Mouse (Mus musculus) urinary bladder, postnatal 14 days (tissue): ENCODE measurements around the gene Car4.

Experiments used
- DNase-seq: peaks from one replicate; pipeline ENCODE4 v3.0.0; 2021; ENCODE audit warnings: low spot score

Car4 gene

GRCm38 (mm10) chr11:84958271-84958630, 665 bp downstream of the Car4 start:
- DNase-seq, result no peak

DNA sequence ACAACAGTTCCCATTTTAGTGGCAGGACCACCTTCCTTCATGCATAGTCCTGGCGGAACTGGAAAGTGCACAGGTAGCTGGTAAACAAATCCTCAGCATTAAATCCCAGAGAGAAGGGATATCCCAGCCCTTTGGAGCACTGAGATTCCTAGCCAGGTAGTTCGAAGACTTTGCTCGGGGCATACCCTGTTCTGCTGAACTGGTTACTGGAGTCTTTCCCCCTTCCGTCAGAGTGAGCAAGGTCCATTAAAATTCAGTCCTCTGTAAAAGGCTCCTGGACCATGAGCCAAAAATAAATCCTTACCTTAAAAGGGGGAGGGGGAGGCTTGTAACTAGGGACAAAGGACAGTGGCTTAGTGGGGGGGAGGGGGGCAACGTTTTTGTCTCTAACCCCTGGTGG, 1.6 kb downstream of the Car4 start:
- DNase-seq, result no peak

- DNase-seq, result no peak
Observed at GRCm38 (mm10) chr11:84959701-84960181, 2.2 kb downstream of the Car4 start.

DNA sequence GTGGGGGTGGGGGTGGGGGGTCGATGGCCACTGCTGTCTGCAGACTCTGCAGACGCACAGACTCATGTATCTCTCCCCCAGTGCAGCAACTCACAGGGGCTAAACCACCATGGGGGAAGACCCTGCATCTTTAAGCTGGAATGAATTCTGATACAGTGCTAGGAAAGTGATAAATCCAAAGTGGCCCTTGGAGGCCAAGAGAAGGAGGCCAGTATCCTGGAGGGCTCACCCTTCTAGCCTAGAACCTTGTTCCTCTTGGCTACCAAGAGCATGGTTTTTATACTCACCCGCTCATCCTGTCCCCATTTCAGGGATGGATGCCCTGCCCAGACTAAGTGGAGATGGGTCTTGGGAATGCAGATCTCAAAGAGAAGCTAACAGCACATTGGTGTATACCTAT, 2.7 kb downstream of the Car4 start:
- no peak for DNase-seq

DNA sequence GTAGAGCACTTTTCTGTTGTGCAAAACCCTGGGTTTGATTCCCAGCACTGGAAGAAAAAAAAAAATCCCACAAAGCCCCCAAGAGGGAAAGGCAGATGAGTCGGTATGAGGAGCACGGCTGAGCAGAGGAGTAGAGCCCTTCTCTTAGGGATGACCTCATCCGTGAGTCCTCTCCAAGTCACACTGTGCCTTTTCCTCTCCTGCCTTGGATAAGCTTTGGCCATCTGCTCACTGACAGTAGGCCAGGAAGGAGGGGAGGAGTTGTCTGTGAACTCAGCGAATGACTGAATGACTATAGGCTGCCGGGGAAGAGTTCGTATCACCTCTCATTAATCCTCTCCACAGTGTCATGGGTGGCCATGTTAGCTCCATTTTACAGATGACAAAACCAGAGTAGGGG, 3.2 kb downstream of the Car4 start:
- DNase-seq, result no peak

GRCm38 (mm10) chr11:84961571-84961970, 4.0 kb downstream of the Car4 start:
- no peak for DNase-seq

- no peak for DNase-seq
Observed at GRCm38 (mm10) chr11:84962536-84962935, 5.0 kb downstream of the Car4 start.

DNA sequence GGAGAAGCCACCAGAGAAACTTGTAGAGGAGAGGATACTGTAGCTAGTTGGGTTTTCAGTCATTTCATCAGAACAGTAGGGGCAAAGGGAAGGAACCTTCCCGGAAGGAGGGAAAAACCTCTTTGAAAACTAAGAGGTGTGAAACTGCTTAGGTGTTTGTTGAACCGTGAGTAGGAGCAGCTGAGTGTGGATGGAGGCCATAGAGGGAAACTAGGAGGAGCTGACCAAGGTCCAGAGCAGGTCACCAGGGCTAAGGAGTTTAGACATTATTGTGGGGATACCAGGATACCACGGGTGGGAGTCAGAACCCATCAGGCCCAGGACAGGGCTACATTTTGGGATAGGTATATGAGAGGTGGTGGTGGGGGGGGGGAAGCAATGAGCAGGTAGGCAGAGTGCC, 6.0 kb downstream of the Car4 start:
- no peak for DNase-seq

- no peak for DNase-seq
Observed at GRCm38 (mm10) chr11:84966696-84967095, 9.1 kb downstream of the Car4 start.

DNA sequence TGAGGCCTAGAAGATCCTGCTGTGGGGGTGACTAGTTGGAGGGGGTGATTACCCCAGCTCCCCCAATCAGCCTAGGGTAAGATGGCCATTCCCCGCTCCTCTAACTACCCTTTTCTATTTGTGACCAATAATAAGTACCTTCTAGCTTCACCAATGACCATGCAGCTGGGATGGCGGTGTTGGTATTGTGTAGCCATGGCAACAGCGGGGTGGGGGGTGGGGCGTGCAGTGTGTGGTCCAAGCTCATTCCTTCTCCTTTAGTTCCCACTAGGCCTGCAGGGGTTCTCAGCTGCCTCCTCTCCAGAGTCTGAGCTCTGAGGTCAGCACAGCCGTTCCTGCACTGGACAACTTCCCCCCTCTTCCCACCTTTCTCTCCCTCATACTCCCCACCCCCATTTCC, 9.5 kb downstream of the Car4 start:
- no peak for DNase-seq

GRCm38 (mm10) chr11:84968309-84968708, 10.7 kb downstream of the Car4 start:
- no peak for DNase-seq

DNA sequence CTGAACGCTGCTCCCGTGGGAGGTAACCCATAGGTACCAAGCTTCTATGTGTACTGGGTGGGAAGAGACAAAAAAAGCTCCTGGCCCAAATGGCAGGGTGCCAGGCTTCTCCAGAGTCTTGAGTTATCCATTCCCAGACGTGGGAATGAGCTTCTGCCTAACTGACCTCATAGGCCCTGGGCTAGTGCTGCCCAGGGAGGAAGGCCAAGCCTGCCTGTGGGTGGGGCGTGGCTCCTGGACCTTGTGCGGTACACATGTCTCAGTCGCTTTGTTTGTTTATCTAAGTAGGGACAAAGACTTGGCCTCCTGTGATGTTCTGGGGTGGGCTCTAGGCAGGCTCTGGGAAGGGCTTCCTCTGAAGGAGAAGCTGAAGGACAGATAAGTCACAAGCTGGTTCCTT, 11.2 kb downstream of the Car4 start:
- DNase-seq, result no peak

DNA sequence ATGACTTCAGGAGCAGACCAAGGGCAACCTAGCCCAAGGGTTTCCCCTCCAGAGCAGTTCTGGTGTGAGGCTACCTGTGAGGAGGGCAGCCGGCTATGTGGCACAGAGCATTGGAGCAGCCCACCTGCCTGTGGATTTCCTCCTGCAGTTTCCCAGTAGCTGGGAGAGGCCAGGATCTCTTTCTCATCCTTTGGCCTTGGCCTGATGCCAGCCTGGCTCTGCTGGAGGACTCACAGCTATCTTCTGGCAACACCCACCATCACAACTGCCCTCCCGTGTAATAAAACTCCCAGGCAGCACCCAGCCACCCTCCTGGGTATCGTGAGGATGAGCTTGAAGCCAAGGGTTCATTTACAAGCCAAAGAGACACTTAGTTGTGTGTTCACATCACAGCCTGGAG, 14.5 kb downstream of the Car4 start:
- no peak for DNase-seq

GRCm38 (mm10) chr11:84973661-84974060, 16.1 kb downstream of the Car4 start:
- DNase-seq, result no peak

DNA sequence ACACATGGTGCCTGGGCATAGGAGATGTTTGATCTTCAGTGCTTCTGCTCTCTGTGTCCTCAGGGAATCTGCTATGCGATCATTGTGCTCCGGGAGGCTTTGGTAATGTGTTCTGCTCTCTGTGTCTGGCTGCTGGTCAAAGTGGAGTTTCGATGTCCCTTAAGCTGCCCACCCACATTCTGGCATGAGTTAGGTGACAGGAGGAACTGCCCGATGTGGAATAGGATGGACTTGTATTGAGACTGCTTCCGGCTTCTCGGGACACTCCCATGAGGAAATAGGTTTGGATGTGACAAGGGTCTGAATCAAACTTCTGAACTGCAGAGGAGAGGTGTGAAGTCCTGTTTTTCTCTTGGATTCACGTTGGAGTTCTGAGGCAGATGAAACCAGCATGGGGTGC, 17.0 kb downstream of the Car4 start:
- no peak for DNase-seq

GRCm38 (mm10) chr11:84976706-84977105, 19.1 kb downstream of the Car4 start:
- DNase-seq, result no peak

- no peak for DNase-seq
Observed at GRCm38 (mm10) chr11:84977385-84977952, 19.9 kb downstream of the Car4 start.

GRCm38 (mm10) chr11:84978113-84978512, 20.5 kb downstream of the Car4 start:
- peak; percentile 18 for DNase-seq

GRCm38 (mm10) chr11:84979351-84979750, 21.8 kb downstream of the Car4 start:
- DNase-seq, result no peak

GRCm38 (mm10) chr11:84980697-84981096, 23.1 kb downstream of the Car4 start:
- DNase-seq, result no peak

GRCm38 (mm10) chr11:84985421-84985820, 27.8 kb downstream of the Car4 start:
- no peak for DNase-seq

DNA sequence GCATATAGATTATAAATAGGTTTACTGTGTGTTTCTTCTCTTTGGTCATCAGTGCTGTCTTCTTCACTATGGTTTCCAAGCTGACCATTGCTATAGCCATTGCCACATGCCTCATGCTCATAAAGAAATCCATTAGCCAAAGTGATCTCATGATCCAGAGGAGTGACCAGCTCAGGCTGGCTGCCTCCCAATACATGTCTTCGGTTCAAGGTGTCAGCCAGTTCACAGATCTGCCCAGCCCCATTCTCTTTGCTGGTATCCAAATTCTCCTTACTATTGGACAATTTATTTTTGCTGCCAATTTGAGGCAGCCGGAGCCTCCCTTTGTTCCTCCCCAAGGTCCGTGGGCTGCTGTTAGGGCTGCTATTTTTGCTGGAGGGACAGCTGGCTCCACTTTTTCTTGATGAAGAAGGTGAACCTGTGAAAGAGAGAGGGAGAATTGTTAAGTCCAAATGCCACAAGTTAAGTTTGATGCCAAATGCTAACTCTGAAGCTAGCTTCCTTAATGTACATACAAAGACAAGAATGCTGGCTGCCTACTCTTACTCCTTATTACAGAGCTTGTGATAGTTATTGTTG, 30.8 kb downstream of the Car4 start:
- no peak for DNase-seq

- DNase-seq, result no peak
Observed at GRCm38 (mm10) chr11:84992996-84993395, 35.4 kb downstream of the Car4 start.

- no peak for DNase-seq
Observed at GRCm38 (mm10) chr11:84995241-84995640, 37.7 kb downstream of the Car4 start.
